Mouse (Mus musculus) heart, postnatal 36 days (tissue): ENCODE results near the gene Ctf2. TPM values are rescaled to one million over a fixed set of nuclear protein-coding genes. Genes with fewer than 3 reads are reported as not detected.

Source experiments
- DNase-seq, 2 experiments: peaks; one replicate each; pipeline ENCODE4 v3.0.0; 2021 to 2022
- intact Hi-C: fragments of 180-260 bp; cut with DNase I; formaldehyde crosslinking; loops from one replicate; pipeline ENCODE4 v1.15.1; 2025
- microRNA-seq, 2 experiments: library from miRNA; unstranded; fragments of <30 nt; microRNA quantifications; one replicate each; pipeline ENCODE4 v1.2.0; 2021; ENCODE audit warnings: borderline number of aligned reads in 2 of 2
- total RNA-seq, 2 experiments: library from RNA; stranded (reverse); gene quantifications; 2 replicates each; pipeline ENCODE4 v1.2.3; 2021

Ctf2 gene
- total RNA-seq, 2 experiments from 2014 or later, result not detected

GRCm38 (mm10) chr7:127691221-127691989 lies 40.6 kb downstream of the Ctf2 start:
- DNase-seq, result peak; percentile 81 to 86
- intact Hi-C loops, result loop anchor here (2.0 kb wide), 1 partner anchor 17 kb away; no protein-coding TSS in a partner anchor

DNA sequence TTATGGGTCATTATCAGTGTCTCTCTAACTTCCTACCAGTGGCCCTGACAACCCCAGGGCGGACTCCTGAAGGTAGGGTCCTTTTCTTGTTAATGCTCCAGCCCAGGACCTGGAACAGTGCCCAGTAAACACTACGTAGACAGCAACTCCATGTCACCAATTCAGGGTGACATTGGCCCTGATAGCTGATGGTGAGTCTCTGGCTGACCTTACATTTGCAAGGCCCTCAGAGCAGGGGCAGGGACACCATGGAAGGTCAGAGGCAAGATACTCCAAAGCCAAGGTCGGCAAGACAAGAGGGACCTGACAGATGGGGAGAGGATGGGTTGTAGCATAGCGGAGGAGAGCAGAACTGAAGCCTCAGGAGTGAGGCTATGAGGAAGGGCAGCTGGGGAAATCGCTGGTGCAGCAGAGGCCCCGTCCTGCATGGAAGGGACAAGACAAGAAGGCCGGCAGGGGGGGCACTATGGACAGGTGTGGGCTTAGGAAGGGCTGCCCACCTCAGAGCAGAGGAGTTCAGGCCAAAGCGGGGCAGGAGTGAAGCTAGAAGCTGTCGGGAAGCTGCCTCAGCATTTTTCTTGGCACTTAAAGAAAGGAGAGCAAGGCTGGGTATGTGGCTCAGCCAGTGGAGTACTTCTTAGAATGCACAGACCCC lies 42.2 kb downstream of the Ctf2 start:
- intact Hi-C loops, result loop anchor here (2.0 kb wide), 1 partner anchor 15 kb away; no protein-coding TSS in a partner anchor
- no peak for DNase-seq

- intact Hi-C loops, result no loop called here
Measured at GRCm38 (mm10) chr7:127688935-127689334, 43.0 kb downstream of the Ctf2 start.

DNA sequence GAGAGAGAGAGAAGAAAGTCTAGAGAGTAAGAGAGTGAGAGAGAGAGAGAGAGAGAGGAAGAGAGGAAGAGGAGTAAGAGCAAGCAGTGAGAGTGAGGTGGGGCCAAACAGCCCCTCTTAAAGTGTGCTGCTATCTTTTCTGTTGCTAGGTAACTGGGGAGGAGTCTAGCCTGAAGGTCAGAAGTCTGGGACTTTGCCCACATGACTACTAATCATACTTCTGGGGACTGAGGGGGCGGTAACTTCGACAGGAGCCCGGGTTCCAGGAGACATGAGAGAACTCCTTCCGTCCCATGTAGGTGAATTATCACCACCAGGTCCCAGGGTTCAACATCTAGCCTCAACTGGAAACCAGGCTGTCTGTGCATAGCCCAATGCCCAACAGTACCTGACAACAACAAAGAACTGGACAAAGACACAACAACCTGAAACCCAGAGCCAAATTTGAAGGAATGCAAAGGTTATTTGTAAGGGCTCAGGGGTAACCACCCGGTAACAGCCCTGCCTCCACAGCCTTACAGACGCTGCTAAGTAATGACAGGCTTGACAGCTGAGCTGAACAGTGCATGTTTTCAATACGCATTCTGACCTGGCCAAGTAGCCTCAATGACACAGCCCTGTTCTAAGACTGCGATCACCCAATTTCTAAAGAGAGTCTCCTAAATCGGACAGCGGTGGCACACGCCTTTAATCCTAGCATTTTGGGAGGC lies 45.1 kb downstream of the Ctf2 start:
- intact Hi-C loops, result no loop called here
- DNase-seq, result no peak

More at GRCm38 (mm10) chr7:127688935-127689334, 43.0 kb downstream of the Ctf2 start:
- DNase-seq, result no peak

GRCm38 (mm10) chr7:127685304-127686018 lies 46.5 kb downstream of the Ctf2 start:
- peak in 1 of 2 experiments; percentile 18 for DNase-seq
- intact Hi-C loops, result no loop called here

- no peak for DNase-seq
- intact Hi-C loops, result no loop called here
Measured at GRCm38 (mm10) chr7:127681888-127682553, 49.9 kb downstream of the Ctf2 start.

GRCm38 (mm10) chr7:127680541-127680940 lies 51.4 kb downstream of the Ctf2 start:
- intact Hi-C loops, result no loop called here
- DNase-seq, result no peak

GRCm38 (mm10) chr7:127678811-127679210 lies 53.2 kb downstream of the Ctf2 start:
- intact Hi-C loops, result no loop called here
- no peak for DNase-seq

- intact Hi-C loops, result no loop called here
Measured at GRCm38 (mm10) chr7:127677609-127678008, 54.4 kb downstream of the Ctf2 start.

GRCm38 (mm10) chr7:127677077-127677476 lies 54.9 kb downstream of the Ctf2 start:
- DNase-seq, result peak; percentile 31 to 50
- intact Hi-C loops, result no loop called here

More at GRCm38 (mm10) chr7:127677609-127678008, 54.4 kb downstream of the Ctf2 start:
- DNase-seq, result no peak

DNA sequence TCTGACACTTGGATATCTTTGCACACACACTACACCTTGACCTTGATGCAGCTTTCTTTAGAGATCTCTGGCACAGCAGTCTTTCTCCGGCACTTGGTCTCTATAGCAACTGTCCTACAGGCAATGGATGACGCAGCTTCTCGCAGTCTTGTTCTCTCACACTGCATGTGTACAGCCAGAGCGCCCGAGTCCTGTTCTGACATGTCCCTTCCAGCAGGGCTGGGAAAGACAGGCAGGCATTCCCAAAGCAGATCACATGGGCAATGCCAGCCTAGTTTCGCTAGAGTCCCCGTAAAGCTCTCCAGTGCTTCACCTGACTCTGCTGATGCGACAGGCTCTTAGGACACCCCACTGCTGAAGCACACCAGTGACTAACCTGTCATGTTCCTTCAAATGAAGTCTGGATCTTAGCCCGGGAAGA lies 56.6 kb downstream of the Ctf2 start:
- intact Hi-C loops, result loop anchor here (1.0 to 2.0 kb wide), 4 partner anchors 15 to 86 kb away; partner anchors contain the start of genes Bcl7c and Fbxl19
- no peak for DNase-seq

DNA sequence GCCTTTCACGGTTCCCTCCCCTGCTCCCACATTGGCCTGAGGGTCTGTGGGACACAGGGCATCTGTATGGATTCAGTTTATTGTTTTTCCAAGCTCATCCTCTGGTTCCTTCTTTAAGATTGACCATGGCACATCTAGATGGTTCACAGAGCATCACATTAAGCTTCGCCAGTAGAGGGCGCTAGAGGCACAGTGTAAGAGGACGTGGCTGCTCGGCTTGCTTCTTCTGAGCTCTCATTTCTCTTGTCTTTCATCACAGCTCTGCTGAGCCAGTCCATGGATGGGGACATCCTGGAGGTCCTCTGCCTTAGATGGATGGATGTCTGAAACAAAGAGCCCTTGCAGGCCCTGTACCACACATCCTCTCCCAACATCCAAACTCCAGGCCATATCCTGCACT lies 57.0 kb downstream of the Ctf2 start:
- intact Hi-C loops, result loop anchor here (1.0 to 2.0 kb wide), 4 partner anchors 16 to 86 kb away; partner anchors contain the start of genes Bcl7c and Fbxl19
- DNase-seq, result peak; percentile 85

- no peak for DNase-seq
- intact Hi-C loops, result no loop called here
Measured at GRCm38 (mm10) chr7:127672776-127673175, 59.2 kb downstream of the Ctf2 start.

- DNase-seq, result no peak
- intact Hi-C loops, result no loop called here
Measured at GRCm38 (mm10) chr7:127671880-127672774, 59.8 kb downstream of the Ctf2 start.

Small RNA genes lying within 50 kb of the gene (microRNA-seq; reads per million reads assigned to microRNA genes)
- gene Mir762, result 0 reads per million in 2 experiments

Other genes with a start within 250 kb of the Ctf2 start
- gene Srcap, start 220.2 kb downstream of the Ctf2 start, total RNA-seq, result 10 to 100 TPM; 52.1 to 58.8 TPM
- gene Gm42715, start 212.6 kb downstream of the Ctf2 start, total RNA-seq, result 10 to 100 TPM; 10.3 to 10.5 TPM
- not detected for gene Tmem265, start 170.8 kb downstream of the Ctf2 start, total RNA-seq
- gene Phkg2, start 158.8 kb downstream of the Ctf2 start, total RNA-seq, result 10 to 100 TPM; 17.7 to 19.0 TPM
- 10 to 100 TPM; 10.4 to 12.1 TPM for gene Ccdc189, start 143.6 kb downstream of the Ctf2 start, total RNA-seq
- 10 to 100 TPM; 42.3 to 43.1 TPM for gene Rnf40, start 143.4 kb downstream of the Ctf2 start, total RNA-seq
- 10 to 100 TPM; 18.1 to 22.4 TPM for gene Zfp629, start 116.4 kb downstream of the Ctf2 start, total RNA-seq
- 10 to 100 TPM; 34.6 to 35.8 TPM for gene Bcl7c, start 23.2 kb downstream of the Ctf2 start, total RNA-seq
- 1 to 10 TPM; 7.7 to 9.4 TPM for gene Ctf1, start 19.4 kb downstream of the Ctf2 start, total RNA-seq
- 1 to 10 TPM; 3.2 to 3.3 TPM for gene Fbxl19, start 12.4 kb upstream of the Ctf2 start, total RNA-seq
- 10 to 100 TPM; 22.1 to 22.6 TPM for gene Orai3, start 37.6 kb upstream of the Ctf2 start, total RNA-seq
- gene Setd1a, start 44.5 kb upstream of the Ctf2 start, total RNA-seq, result 10 to 100 TPM; 22.2 to 24.0 TPM
- 1 to 10 TPM; 3.3 to 3.9 TPM for gene Gm49388, start 53.4 kb upstream of the Ctf2 start, total RNA-seq
- gene Hsd3b7, start 68.4 kb upstream of the Ctf2 start, total RNA-seq, result 10 to 100 TPM; 12.6 to 13.1 TPM
- gene Stx4a, start 92.1 kb upstream of the Ctf2 start, total RNA-seq, result 10 to 100 TPM; 63.2 to 72.7 TPM
- 1 to 10 TPM in 1 of 2 experiments, under 1 TPM in 1; 0.53 to 1.1 TPM for gene Stx1b, start 92.4 kb upstream of the Ctf2 start, total RNA-seq
- gene Zfp646, start 144.1 kb upstream of the Ctf2 start, total RNA-seq, result 10 to 100 TPM; 17.2 to 19.3 TPM
- 1 to 10 TPM; 3.9 to 4.3 TPM for gene Zfp668, start 144.7 kb upstream of the Ctf2 start, total RNA-seq
- 1 to 10 TPM in 1 of 2 experiments, under 1 TPM in 1; 0.81 to 1.1 TPM for gene Prss53, start 158.8 kb upstream of the Ctf2 start, total RNA-seq
- gene Gm21974, start 163.3 kb upstream of the Ctf2 start, total RNA-seq, result not detected
- gene Vkorc1, start 163.5 kb upstream of the Ctf2 start, total RNA-seq, result 10 to 100 TPM; 22.1 to 22.6 TPM
- 100 to 1,000 TPM; 113 to 120 TPM for gene Bckdk, start 171.9 kb upstream of the Ctf2 start, total RNA-seq
- 10 to 100 TPM; 13.8 to 16.1 TPM for gene Kat8, start 180.3 kb upstream of the Ctf2 start, total RNA-seq
- gene Prss8, start 197.9 kb upstream of the Ctf2 start, total RNA-seq, result not detected
- 1 to 10 TPM; 7.9 to 8.1 TPM for gene Prss36, start 214.6 kb upstream of the Ctf2 start, total RNA-seq
- 100 to 1,000 TPM; 154 to 216 TPM for gene Fus, start 235.3 kb upstream of the Ctf2 start, total RNA-seq